Mouse (Mus musculus) macrophage (primary cell): ENCODE measurements around the gene Cpt1c. TPM values are rescaled to one million over a fixed set of nuclear protein-coding genes. Genes with fewer than 3 reads are reported as not detected.

Experiments used
- H3K27ac ChIP-seq: fragments of 350-480 bp; formaldehyde crosslinking; 2 replicates; pipeline ENCODE4 v1.9.0; 2021
- H3K36me3 ChIP-seq: fragments of 350-480 bp; formaldehyde crosslinking; 2 replicates; pipeline ENCODE4 v1.9.0; 2021; ENCODE audit errors: inconsistent target
- H3K4me3 ChIP-seq: fragments of 350-480 bp; formaldehyde crosslinking; 2 replicates; pipeline ENCODE4 v1.9.0; 2021; ENCODE audit errors: inconsistent target
- H3K79me2 ChIP-seq: fragments of 350-480 bp; formaldehyde crosslinking; 2 replicates; pipeline ENCODE4 v1.9.0; 2021; ENCODE audit errors: inconsistent target
- WGBS: methylation state at CpG from one replicate; pipeline ENCODE4 v1.1.7; 2026; ENCODE audit warnings: inconsistent platforms; ENCODE audit not compliant: missing documents; 5-methylcytosine and 5-hydroxymethylcytosine counted together
- polyA plus RNA-seq: library from polyadenylated mRNA; stranded (reverse); fragments of 250-400 nt; gene quantifications from 3 replicates; pipeline ENCODE4 v1.2.4, GENCODE M21; 2018; ENCODE audit warnings: inconsistent platforms

The Cpt1c gene
- polyA plus RNA-seq, 1 experiment from 2014 or later = not detected

GRCm38 (mm10) chr7:44938680-44939079 is 36.0 kb downstream of the Cpt1c start:
- Histone ChIP-seq H3K4me3 (no peak overlapping the region), H3K79me2 (no peaks in the 10 kb centered on the region), H3K36me3 (no peaks in the 10 kb centered on the region), H3K27ac (no peak overlapping the region)
- WGBS = 89% methylated on average over 4 of the region's 4 CpGs

DNA sequence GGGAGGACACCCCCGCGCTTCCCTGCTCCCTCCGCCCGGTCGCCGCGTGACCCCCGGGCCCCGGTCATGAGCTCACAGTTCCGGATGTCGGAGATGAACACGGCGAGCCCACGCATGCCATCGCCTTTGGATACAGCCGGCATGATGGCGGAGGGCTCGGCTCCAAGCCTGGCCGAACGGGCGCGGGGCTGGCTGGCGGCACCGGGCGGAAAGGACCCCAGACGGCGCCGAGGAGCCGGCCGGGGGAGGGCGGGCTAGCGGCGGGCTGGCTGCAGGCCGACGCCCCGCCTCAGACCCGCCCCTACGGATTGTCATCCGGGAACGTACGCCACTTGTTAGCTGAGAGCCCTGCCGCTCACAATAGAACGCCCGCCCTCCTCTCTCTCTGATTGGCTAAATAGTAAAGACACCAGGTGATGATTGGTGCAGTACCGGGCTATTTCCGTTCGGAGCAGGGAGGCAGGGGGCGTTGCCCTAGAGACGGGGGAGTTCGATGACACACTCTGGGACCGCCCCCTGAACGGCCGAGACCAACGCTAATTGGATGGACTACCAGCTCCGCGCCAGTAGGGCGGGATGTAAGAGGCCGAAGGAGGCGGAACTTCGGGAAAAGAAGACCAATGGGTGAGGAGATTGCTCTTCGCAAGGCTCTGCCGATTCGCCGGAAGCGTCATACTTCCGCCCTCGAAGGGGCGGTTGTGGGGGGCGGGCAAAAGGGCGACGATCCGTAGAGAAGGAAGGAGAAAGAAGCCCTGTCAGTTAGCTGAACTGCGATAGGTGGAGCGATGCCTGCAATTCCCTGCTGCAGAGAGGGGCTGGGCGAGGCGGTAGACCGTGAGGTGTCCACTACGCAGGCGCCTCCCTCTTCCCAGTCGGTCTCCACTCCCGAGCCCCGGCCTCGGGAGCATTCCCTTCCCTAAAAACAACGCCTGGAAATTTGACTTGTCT is 45.2 kb downstream of the Cpt1c start, which contains the start of gene Ap2a1:
Gene Ap2a1 (minus strand): TSS at position 293 of the 948 bp plus-strand sequence.
- H3K79me2 ChIP-seq = peaks cover 46% of the 10 kb centered on the region
- peaks cover 11% of the 10 kb centered on the region; the same call in 1 of the 2 replicates for H3K36me3 ChIP-seq
- under 1% methylated on average over 77 of the region's 84 CpGs for WGBS
- peak within 1 kb of the TSS; percentile 77 for H3K27ac ChIP-seq
- peak within 1 kb of the TSS; percentile 64 for H3K4me3 ChIP-seq

DNA sequence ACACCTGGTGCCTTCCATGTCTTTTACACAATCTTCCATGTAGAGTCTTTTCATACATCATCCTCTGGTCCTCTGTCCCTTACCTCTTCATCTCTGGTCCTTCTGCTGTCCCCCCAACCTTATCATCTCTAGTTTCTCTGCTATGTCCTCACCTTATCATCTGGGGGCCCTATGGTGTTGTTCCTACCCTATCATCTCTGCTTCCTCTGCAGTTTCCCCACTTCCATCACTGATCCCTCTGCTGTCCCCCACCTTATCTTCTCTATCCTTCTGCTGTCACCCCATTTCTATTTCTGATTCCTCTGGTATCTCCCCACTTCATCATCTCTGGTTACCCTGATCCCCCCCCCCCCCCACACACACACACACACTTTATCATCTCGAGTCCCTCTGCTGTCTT is 46.1 kb downstream of the Cpt1c start:
- peak overlapping the region; percentile 46 for H3K27ac ChIP-seq
- WGBS = no CpG with 5 or more reads among the region's 1 CpGs

DNA sequence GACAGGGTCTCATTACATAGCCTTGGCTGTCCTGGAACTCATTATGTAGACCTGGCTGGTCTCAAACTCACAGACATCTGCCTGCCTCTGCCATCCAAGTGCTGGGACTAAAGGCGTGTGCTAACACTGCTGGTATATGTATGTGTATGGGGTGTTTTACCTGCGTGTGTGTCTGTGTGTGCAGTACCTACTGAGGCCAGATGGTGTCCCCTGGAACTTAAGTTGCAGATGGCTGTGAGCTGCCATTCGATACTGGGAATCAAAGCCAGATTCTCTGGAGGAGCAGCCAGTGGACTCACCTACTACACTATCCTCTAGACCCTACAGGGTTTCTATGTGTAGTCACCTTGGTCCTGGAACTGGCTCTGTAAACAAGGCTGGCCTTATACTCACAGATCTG is 49.2 kb downstream of the Cpt1c start:
- H3K4me3 ChIP-seq = no peak overlapping the region
- 87% methylated on average over 3 of the region's 3 CpGs for WGBS
- peaks cover 33% of the 10 kb centered on the region; the same call in 1 of the 2 replicates for H3K36me3 ChIP-seq
- no peak overlapping the region for H3K27ac ChIP-seq
- H3K79me2 ChIP-seq = peaks cover 80% of the 10 kb centered on the region

More for the DNA sequence above, 46.1 kb downstream of the Cpt1c start:
- Histone ChIP-seq H3K79me2 (peaks cover 52% of the 10 kb centered on the region), H3K4me3 (peak overlapping the region; percentile 64), H3K36me3 (peaks cover 14% of the 10 kb centered on the region; the same call in 1 of the 2 replicates)

DNA sequence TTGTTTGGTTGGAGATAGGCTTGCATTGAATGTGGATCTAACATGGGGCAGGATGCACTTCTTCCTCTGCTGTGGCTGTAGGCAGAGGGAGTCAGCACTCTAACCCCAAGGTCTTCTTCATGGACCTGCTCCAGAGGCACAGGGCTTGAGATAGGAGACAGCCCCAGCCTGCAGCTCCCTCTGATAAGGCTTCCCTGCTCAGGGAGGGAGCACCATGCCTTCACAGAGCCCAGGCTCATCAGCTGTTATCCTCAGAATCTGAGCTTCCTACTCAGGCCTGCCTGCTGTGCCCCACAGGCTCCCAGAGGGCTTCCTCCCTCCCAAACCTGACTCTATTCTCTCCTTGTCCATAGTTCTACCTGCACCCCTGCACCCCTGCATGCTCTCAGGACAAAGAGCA is 52.1 kb downstream of the Cpt1c start:
- Histone ChIP-seq H3K79me2 (peaks cover 94% of the 10 kb centered on the region), H3K4me3 (no peak overlapping the region), H3K36me3 (peaks cover 35% of the 10 kb centered on the region; the same call in 1 of the 2 replicates), H3K27ac (no peak overlapping the region)

DNA sequence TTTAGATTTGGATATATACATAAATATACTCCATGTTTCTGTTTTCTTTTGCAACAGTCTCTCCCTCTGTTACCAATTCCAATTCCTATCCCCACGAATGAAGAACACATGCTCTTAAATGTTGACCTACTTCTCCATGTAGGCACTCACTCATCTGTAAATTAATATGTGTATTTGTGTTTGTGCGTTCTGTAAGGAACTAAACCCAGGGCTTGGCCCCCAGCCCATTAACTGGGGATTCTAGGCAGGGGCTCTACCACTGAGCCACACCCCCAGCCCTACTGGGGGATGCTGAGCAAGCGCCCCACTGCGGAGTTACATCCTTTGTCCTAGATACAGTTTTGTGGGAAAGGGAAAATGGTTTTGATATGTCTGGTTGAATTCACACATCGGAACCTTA is 55.5 kb downstream of the Cpt1c start:
- H3K79me2 ChIP-seq = peaks cover 70% of the 10 kb centered on the region; the same call in 1 of the 2 replicates
- H3K36me3 ChIP-seq = peaks cover 46% of the 10 kb centered on the region
- H3K27ac ChIP-seq = no peak overlapping the region
- WGBS = 95% methylated on average over 5 of the region's 5 CpGs
- H3K4me3 ChIP-seq = no peak overlapping the region

DNA sequence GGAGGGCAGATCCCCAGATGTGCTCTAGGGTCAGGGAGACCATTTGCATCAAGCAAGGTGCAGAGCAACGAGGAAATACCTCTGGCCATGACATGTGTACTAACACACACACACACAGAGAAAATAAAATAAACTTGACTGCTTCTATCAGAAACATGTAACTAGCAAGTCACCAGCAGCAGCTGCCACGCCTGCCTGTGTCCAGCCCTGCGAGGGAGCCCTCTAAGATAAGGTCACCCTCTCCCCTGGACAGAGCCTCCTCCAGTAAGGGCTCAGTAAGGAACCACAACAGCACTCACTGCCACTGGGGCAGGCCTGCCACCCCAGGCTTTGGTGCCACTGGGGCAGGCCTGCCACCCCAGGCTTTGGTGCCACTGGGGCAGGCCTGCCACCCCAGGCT is 56.4 kb downstream of the Cpt1c start:
- Histone ChIP-seq H3K79me2 (peaks cover 64% of the 10 kb centered on the region; the same call in 1 of the 2 replicates), H3K36me3 (peaks cover 55% of the 10 kb centered on the region), H3K27ac (no peak overlapping the region), H3K4me3 (no peak overlapping the region)
- WGBS = 91% methylated on average over 3 of the region's 3 CpGs

- H3K27ac ChIP-seq = no peak overlapping the region
- peaks cover 55% of the 10 kb centered on the region for H3K36me3 ChIP-seq
- WGBS = 98% methylated on average over 4 of the region's 4 CpGs
- H3K4me3 ChIP-seq = no peak overlapping the region
- peaks cover 51% of the 10 kb centered on the region; the same call in 1 of the 2 replicates for H3K79me2 ChIP-seq
Observed at GRCm38 (mm10) chr7:44916881-44917280, 57.8 kb downstream of the Cpt1c start.

- H3K27ac ChIP-seq = no peak overlapping the region
- peaks cover 58% of the 10 kb centered on the region for H3K36me3 ChIP-seq
- peaks cover 47% of the 10 kb centered on the region; the same call in 1 of the 2 replicates for H3K79me2 ChIP-seq
- H3K4me3 ChIP-seq = no peak overlapping the region
- 98% methylated on average over 6 of the region's 6 CpGs for WGBS
Observed at GRCm38 (mm10) chr7:44916191-44916590, 58.5 kb downstream of the Cpt1c start.

DNA sequence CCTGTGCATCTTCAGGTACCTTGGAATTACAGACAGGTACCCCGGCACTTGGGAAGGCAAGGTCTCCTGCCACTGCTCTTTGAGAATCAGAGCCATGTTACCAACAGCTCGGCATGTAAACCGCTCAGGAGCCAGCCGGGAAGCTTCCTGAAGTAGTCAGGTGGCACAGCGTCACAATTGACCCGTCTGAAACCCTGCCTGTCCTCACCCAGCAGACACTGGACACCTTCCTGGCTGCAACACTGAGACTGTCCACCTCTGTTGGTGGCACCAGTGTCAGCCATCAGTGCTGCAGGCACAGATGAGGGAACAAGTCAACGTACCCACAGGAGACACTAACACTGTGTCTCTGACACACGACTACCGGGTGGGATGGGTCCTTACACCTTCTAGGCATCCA is 59.3 kb downstream of the Cpt1c start:
- Histone ChIP-seq H3K27ac (no peak overlapping the region), H3K79me2 (peaks cover 38% of the 10 kb centered on the region; the same call in 1 of the 2 replicates), H3K36me3 (peaks cover 61% of the 10 kb centered on the region), H3K4me3 (no peak overlapping the region)
- WGBS = 93% methylated on average over 9 of the region's 9 CpGs

- Histone ChIP-seq H3K4me3 (no peak overlapping the region), H3K79me2 (peaks cover 29% of the 10 kb centered on the region; the same call in 1 of the 2 replicates), H3K27ac (no peak overlapping the region), H3K36me3 (peaks cover 66% of the 10 kb centered on the region)
- WGBS = 93% methylated on average over 2 of the region's 2 CpGs
Observed at GRCm38 (mm10) chr7:44914396-44914795, 60.3 kb downstream of the Cpt1c start.

Other genes with a start within 250 kb of the Cpt1c start
- 25.2 to 68.8 TPM (median 45.1 TPM) in 3 replicates for gene Vrk3, start 226.4 kb downstream of the Cpt1c start, polyA plus RNA-seq
- 0.23 to 0.60 TPM (median 0.30 TPM) in 3 replicates for gene Zfp473, start 223.8 kb downstream of the Cpt1c start, polyA plus RNA-seq
- gene Nup62, start 158.8 kb downstream of the Cpt1c start, polyA plus RNA-seq = 60.3 to 113 TPM (median 73.8 TPM) in 3 replicates
- 2.3 to 2.8 TPM (median 2.7 TPM) in 3 replicates for gene Il4i1, start 158.5 kb downstream of the Cpt1c start, polyA plus RNA-seq
- gene Atf5, start 158.2 kb downstream of the Cpt1c start, polyA plus RNA-seq = 29.8 to 55.7 TPM (median 36.4 TPM) in 3 replicates
- gene Akt1s1, start 125.9 kb downstream of the Cpt1c start, polyA plus RNA-seq = 33.4 to 56.3 TPM (median 49.1 TPM) in 3 replicates
- 25.6 to 51.8 TPM (median 28.3 TPM) in 3 replicates for gene Tbc1d17, start 125.8 kb downstream of the Cpt1c start, polyA plus RNA-seq
- gene Pnkp, start 117.7 kb downstream of the Cpt1c start, polyA plus RNA-seq = 17.4 to 42.4 TPM (median 36.1 TPM) in 3 replicates
- gene Ptov1, start 105.1 kb downstream of the Cpt1c start, polyA plus RNA-seq = 38.5 to 61.7 TPM (median 49.4 TPM) in 3 replicates
- gene Med25, start 82.1 kb downstream of the Cpt1c start, polyA plus RNA-seq = 24.5 to 28.2 TPM (median 26.1 TPM) in 3 replicates
- 4.6 to 8.8 TPM (median 6.1 TPM) in 3 replicates for gene Fuz, start 78.8 kb downstream of the Cpt1c start, polyA plus RNA-seq
- gene Ap2a1, start 45.4 kb downstream of the Cpt1c start, polyA plus RNA-seq = 49.8 to 76.6 TPM (median 75.0 TPM) in 3 replicates
- not detected in 3 replicates for gene Tsks, start 31.6 kb downstream of the Cpt1c start, polyA plus RNA-seq
- 53.7 to 169 TPM (median 55.6 TPM) in 3 replicates for gene Prmt1, start 11.7 kb upstream of the Cpt1c start, polyA plus RNA-seq
- gene Irf3, start 22.8 kb upstream of the Cpt1c start, polyA plus RNA-seq = 30.9 to 55.5 TPM (median 35.0 TPM) in 3 replicates
- 10.9 to 14.5 TPM (median 12.9 TPM) in 3 replicates for gene Bcl2l12, start 23.9 kb upstream of the Cpt1c start, polyA plus RNA-seq
- 32.6 to 36.9 TPM (median 32.9 TPM) in 3 replicates for gene Scaf1, start 41.5 kb upstream of the Cpt1c start, polyA plus RNA-seq
- 23.5 to 51.8 TPM (median 29.9 TPM) in 3 replicates for gene Rras, start 43.1 kb upstream of the Cpt1c start, polyA plus RNA-seq
- gene Prr12, start 78.0 kb upstream of the Cpt1c start, polyA plus RNA-seq = 15.5 to 17.7 TPM (median 17.1 TPM) in 3 replicates
- 40.1 to 50.7 TPM (median 45.7 TPM) in 3 replicates for gene Nosip, start 87.6 kb upstream of the Cpt1c start, polyA plus RNA-seq
- 19.0 to 31.7 TPM (median 28.6 TPM) in 3 replicates for gene Prrg2, start 87.8 kb upstream of the Cpt1c start, polyA plus RNA-seq
- 0.67 to 5.1 TPM (median 3.1 TPM) in 3 replicates for gene Rcn3, start 117.4 kb upstream of the Cpt1c start, polyA plus RNA-seq
- gene Fcgrt, start 129.0 kb upstream of the Cpt1c start, polyA plus RNA-seq = 84.4 to 284 TPM (median 160 TPM) in 3 replicates
- 1,184 to 1,556 TPM (median 1,388 TPM) in 3 replicates for gene Rps11, start 149.6 kb upstream of the Cpt1c start, polyA plus RNA-seq
- gene Rpl13a, start 153.9 kb upstream of the Cpt1c start, polyA plus RNA-seq = 804 to 2,026 TPM (median 1,578 TPM) in 3 replicates
- gene Gm45713, start 161.4 kb upstream of the Cpt1c start, polyA plus RNA-seq = not detected in 3 replicates
- 4.4 to 9.9 TPM (median 8.0 TPM) in 3 replicates for gene Flt3l, start 161.6 kb upstream of the Cpt1c start, polyA plus RNA-seq
- gene Pih1d1, start 179.5 kb upstream of the Cpt1c start, polyA plus RNA-seq = 34.1 to 75.8 TPM (median 39.7 TPM) in 3 replicates
- 13.0 to 39.0 TPM (median 19.2 TPM) in 3 replicates for gene Aldh16a1, start 179.7 kb upstream of the Cpt1c start, polyA plus RNA-seq
- gene Slc17a7, start 189.1 kb upstream of the Cpt1c start, polyA plus RNA-seq = not detected in 3 replicates
- not detected in 3 replicates for gene Gfy, start 204.7 kb upstream of the Cpt1c start, polyA plus RNA-seq
- not detected in 3 replicates for gene Pth2, start 206.1 kb upstream of the Cpt1c start, polyA plus RNA-seq
- gene Ccdc155, start 230.0 kb upstream of the Cpt1c start, polyA plus RNA-seq = not detected in 3 replicates
- not detected in 3 replicates for gene Dkkl1, start 237.3 kb upstream of the Cpt1c start, polyA plus RNA-seq
- gene Tead2, start 240.9 kb upstream of the Cpt1c start, polyA plus RNA-seq = not detected in 3 replicates